Mouse (Mus musculus) forebrain, embryonic 15.5 days (tissue): Measurements from ENCODE around the gene Oxct2a. TPM values are rescaled to one million over a fixed set of nuclear protein-coding genes. Genes with fewer than 3 reads are reported as not detected.
"Not testable (repeated sequence)": the region's sequence is repeated elsewhere in the genome, so short reads cannot be mapped to it uniquely, and the experiment has no call there.

Experiments used
- ATAC-seq: fragments of 200-750 bp; cut with Nextera tagmentation; replicated peaks from 2 replicates; pipeline ENCODE4 v1.8.0; 2017; ENCODE audit warnings: mild to moderate bottlenecking, moderate TSS enrichment, moderate library complexity
- H3K27ac ChIP-seq: fragments of 300-500 bp; sonication (generic); replicated peaks from 2 replicates; pipeline ENCODE4 v1.5.1; 2015; ENCODE audit warnings: mild to moderate bottlenecking, inconsistent platforms
- H3K27me3 ChIP-seq: fragments of 300-500 bp; sonication (generic); 2 replicates; pipeline ENCODE4 v1.6.1; 2015; ENCODE audit warnings: inconsistent platforms
- H3K36me3 ChIP-seq: fragments of 300-500 bp; sonication (generic); 2 replicates; pipeline ENCODE4 v1.6.1; 2015; ENCODE audit warnings: mild to moderate bottlenecking, inconsistent platforms
- H3K4me1 ChIP-seq: fragments of 300-500 bp; sonication (generic); 2 replicates; pipeline ENCODE4 v1.6.1; 2015; ENCODE audit warnings: inconsistent platforms
- H3K4me2 ChIP-seq: fragments of 300-500 bp; sonication (generic); replicated peaks from 2 replicates; pipeline ENCODE4 v1.6.1; 2015; ENCODE audit warnings: mild to moderate bottlenecking, inconsistent platforms
- H3K4me3 ChIP-seq: fragments of 300-500 bp; sonication (generic); 2 replicates; pipeline ENCODE4 v1.5.1; 2015; ENCODE audit warnings: mild to moderate bottlenecking, inconsistent platforms
- H3K9ac ChIP-seq: fragments of 300-500 bp; sonication (generic); replicated peaks from 2 replicates; pipeline ENCODE4 v1.6.1; 2015; ENCODE audit warnings: mild to moderate bottlenecking, inconsistent platforms
- H3K9me3 ChIP-seq: fragments of 300-500 bp; sonication (generic); 2 replicates; pipeline ENCODE4 v1.6.1; 2016; ENCODE audit warnings: inconsistent platforms
- WGBS: fragments of 180-500 bp; shearing (Covaris S2); methylation state at CpG from one replicate; pipeline ENCODE4 v1.1.7; 2015; ENCODE audit warnings: mixed read lengths; 5-methylcytosine and 5-hydroxymethylcytosine counted together
- polyA plus RNA-seq: library from polyadenylated mRNA; unstranded; fragments of >200 nt; fragmentation: Nextera tagmentation; extraction: Ambion mirVana; gene quantifications from 2 replicates; pipeline ENCODE4 v1.2.1, GENCODE M21; 2015

The Oxct2a gene
- polyA plus RNA-seq, 1 experiment from 2014 or later = not detected

- H3K27me3 ChIP-seq = peaks cover 6% of the 10 kb centered on the region
- no peak overlapping the region for H3K4me2 ChIP-seq
- no peak for ATAC-seq
- 70% methylated on average over 14 of the region's 14 CpGs for WGBS
- no peak overlapping the region for H3K9ac ChIP-seq
- H3K4me1 ChIP-seq = no peaks in the 10 kb centered on the region
- H3K27ac ChIP-seq = no peak overlapping the region
- no peaks in the 10 kb centered on the region for H3K36me3 ChIP-seq
- H3K9me3 ChIP-seq = no peaks in the 10 kb centered on the region
- H3K4me3 ChIP-seq = no peak overlapping the region
Measured at GRCm38 (mm10) chr4:123335796-123336585, 12.6 kb upstream of the Oxct2a start.

GRCm38 (mm10) chr4:123335244-123335643 lies 11.8 kb upstream of the Oxct2a start:
- H3K4me2 ChIP-seq, H3K4me1 ChIP-seq, H3K27ac ChIP-seq, H3K36me3 ChIP-seq, H3K9ac ChIP-seq, ATAC-seq, H3K4me3 ChIP-seq, H3K27me3 ChIP-seq, H3K9me3 ChIP-seq: not testable (repeated sequence)
- 84% methylated on average over 10 of the region's 10 CpGs for WGBS

GRCm38 (mm10) chr4:123334177-123334576 lies 10.7 kb upstream of the Oxct2a start:
- H3K4me1 ChIP-seq = no peaks in the 10 kb centered on the region
- 80% methylated on average over 3 of the region's 3 CpGs for WGBS
- no peak overlapping the region for H3K4me3 ChIP-seq
- H3K36me3 ChIP-seq = no peaks in the 10 kb centered on the region
- no peaks in the 10 kb centered on the region for H3K9me3 ChIP-seq
- H3K9ac ChIP-seq = no peak overlapping the region
- no peaks in the 10 kb centered on the region for H3K27me3 ChIP-seq
- no peak overlapping the region for H3K4me2 ChIP-seq
- no peak overlapping the region for H3K27ac ChIP-seq
- no peak for ATAC-seq

DNA sequence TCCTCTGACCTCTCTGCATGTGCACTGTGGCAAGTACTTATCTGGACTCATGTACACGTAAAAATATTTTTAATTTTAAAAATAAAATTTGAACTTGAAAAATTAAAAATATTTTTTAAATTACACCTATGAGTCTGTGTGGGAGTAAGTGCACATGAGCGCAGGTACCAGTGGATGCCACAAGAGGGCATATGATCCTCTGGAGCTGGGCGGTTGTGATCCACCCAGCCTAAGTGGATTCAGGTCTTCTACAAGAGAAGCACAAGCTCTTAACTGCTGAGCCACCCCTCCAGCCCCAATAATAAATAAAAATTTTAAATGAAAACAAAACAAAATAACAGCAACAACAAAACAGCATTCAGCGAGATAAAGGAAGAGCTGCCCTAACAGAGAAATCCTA lies 9.7 kb upstream of the Oxct2a start:
- no peak for ATAC-seq

DNA sequence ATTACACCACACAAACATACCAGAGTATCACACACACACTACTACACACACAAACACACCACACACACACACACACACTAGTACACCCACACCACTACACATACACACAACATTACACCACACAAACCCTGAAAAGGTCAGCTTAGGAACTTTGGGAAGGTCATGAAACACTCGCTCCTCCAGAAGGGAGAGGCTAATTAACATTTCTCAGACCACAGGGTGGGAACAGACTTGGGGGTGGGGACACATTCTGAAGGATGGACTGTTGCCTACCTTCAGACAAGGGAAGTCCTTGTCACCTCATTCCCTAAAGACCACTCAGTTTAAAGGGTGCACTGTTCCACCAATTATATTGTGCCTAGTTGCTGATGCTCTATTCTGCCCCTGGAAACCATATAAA lies 8.5 kb upstream of the Oxct2a start:
- H3K4me2 ChIP-seq, H3K9ac ChIP-seq, H3K4me1 ChIP-seq, H3K4me3 ChIP-seq, H3K27ac ChIP-seq, H3K9me3 ChIP-seq, H3K36me3 ChIP-seq, ATAC-seq, H3K27me3 ChIP-seq: not testable (repeated sequence)
- WGBS = 60% methylated on average over 1 of the region's 1 CpGs

More for the DNA sequence above, 9.7 kb upstream of the Oxct2a start:
- Histone ChIP-seq H3K4me1 (no peaks in the 10 kb centered on the region), H3K36me3 (no peaks in the 10 kb centered on the region), H3K9me3 (no peaks in the 10 kb centered on the region), H3K4me2 (no peak overlapping the region), H3K27ac (no peak overlapping the region), H3K9ac (no peak overlapping the region), H3K27me3 (no peaks in the 10 kb centered on the region), H3K4me3 (no peak overlapping the region)
- 94% methylated on average over 4 of the region's 4 CpGs for WGBS

DNA sequence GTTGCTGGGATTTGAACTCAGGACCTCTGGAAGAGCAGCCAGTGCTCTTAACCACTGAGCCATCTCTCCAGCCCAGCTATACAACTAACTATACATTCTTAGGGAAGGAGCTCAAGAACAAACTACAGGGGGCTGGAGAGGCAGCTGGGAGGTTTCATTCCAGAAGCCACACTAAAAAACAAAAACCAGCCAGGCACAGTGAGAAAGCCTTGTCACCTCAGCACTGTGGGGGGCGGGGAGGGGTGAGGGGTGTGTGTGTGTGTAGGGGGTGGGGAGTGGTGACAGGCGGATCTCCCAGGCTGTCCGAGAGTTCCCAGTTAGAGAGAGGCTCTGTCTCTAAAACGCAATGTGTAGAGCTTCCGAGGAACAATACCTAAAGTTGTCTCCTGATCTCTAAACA lies 7.9 kb upstream of the Oxct2a start:
- Histone ChIP-seq H3K27ac (no peak overlapping the region), H3K9ac (no peak overlapping the region), H3K4me1 (no peaks in the 10 kb centered on the region), H3K36me3 (no peaks in the 10 kb centered on the region), H3K27me3 (no peaks in the 10 kb centered on the region), H3K4me3 (no peak overlapping the region), H3K4me2 (no peak overlapping the region), H3K9me3 (no peaks in the 10 kb centered on the region)
- 60% methylated on average over 5 of the region's 5 CpGs for WGBS
- no peak for ATAC-seq

DNA sequence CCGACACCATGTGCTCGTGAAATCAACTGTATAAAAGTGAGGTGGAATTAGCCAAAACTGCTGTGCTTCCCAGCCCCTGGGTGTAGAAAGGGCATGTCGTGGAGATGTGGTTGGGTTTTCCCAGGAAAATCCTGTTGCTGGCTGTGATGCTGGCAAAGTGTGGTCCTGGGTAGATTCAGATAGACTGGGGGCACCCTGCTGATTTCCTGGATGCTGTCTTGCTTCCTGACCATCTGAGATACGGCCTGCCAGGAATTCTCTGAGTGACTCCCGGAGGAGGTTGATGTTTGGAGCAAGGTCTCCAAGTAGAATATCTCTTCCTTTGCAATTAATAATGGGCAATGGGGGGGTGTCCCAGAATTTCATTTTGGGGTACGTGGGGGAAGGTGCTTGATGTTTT lies 5.5 kb upstream of the Oxct2a start:
- Histone ChIP-seq H3K27ac (no peak overlapping the region), H3K36me3 (no peaks in the 10 kb centered on the region), H3K27me3 (no peaks in the 10 kb centered on the region), H3K4me2 (no peak overlapping the region), H3K9me3 (no peaks in the 10 kb centered on the region), H3K4me1 (no peaks in the 10 kb centered on the region), H3K4me3 (no peak overlapping the region), H3K9ac (no peak overlapping the region)
- WGBS = 73% methylated on average over 6 of the region's 6 CpGs
- ATAC-seq = no peak

GRCm38 (mm10) chr4:123327630-123328029 lies 4.2 kb upstream of the Oxct2a start:
- no peaks in the 10 kb centered on the region for H3K36me3 ChIP-seq
- no peak overlapping the region for H3K4me3 ChIP-seq

DNA sequence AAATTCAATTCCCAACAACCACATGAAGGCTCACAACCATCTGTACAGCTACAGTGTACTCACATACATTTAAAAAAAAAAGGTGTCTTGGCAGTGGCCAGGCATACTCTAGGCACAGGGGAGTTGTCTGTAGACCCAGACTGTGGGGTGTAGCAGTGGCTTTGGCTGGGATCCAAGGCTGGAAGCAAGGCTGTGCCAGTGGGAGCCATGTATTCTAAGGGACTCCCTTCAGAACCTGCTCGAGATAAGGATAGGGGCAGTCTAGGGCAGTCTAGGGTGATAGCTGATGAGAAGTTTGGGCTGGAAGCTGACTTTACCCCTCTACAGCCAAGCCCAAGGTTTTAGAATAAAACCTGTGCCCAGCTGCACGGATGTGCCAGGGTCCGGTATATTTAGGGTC lies 2.7 kb upstream of the Oxct2a start:
- Histone ChIP-seq H3K27me3 (peaks cover 13% of the 10 kb centered on the region; the same call in 1 of the 2 replicates), H3K27ac (no peak overlapping the region), H3K4me1 (no peaks in the 10 kb centered on the region), H3K4me3 (no peak overlapping the region), H3K4me2 (no peak overlapping the region), H3K9ac (no peak overlapping the region), H3K36me3 (no peaks in the 10 kb centered on the region), H3K9me3 (no peaks in the 10 kb centered on the region)
- 77% methylated on average over 3 of the region's 3 CpGs for WGBS
- ATAC-seq = no peak

More at GRCm38 (mm10) chr4:123327630-123328029, 4.2 kb upstream of the Oxct2a start:
- no peak for ATAC-seq
- 53% methylated on average over 3 of the region's 3 CpGs for WGBS
- H3K4me1 ChIP-seq = no peaks in the 10 kb centered on the region
- H3K27me3 ChIP-seq = peaks cover 7% of the 10 kb centered on the region; the same call in 1 of the 2 replicates
- H3K9me3 ChIP-seq = no peaks in the 10 kb centered on the region
- H3K9ac ChIP-seq = no peak overlapping the region
- no peak overlapping the region for H3K4me2 ChIP-seq
- no peak overlapping the region for H3K27ac ChIP-seq

DNA sequence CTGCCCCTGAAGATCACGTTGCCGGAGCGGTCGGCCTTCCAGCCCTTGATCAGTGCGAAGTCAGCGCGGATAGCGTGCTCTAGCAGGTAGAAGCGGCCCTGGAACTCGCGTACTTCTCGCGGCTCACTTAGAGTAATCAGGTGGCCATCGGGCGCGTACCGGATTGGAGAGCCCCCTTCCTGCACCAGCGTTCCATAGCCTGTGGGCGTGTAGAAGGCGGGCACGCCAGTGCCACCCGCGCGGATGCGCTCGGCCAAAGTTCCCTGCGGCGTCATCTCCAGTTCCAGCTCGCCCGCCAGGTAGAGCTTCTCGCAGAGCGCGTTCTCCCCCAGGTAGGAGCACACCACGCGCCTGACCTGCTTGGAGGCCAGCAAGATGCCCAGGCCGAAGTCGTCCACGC lies 524 bp downstream of the Oxct2a start:
- H3K27ac ChIP-seq, H3K4me1 ChIP-seq, H3K9me3 ChIP-seq, H3K36me3 ChIP-seq, H3K9ac ChIP-seq: not testable (repeated sequence)
- Histone ChIP-seq H3K27me3 (peaks cover 13% of the 10 kb centered on the region; the same call in 1 of the 2 replicates), H3K4me2 (peak overlapping the region; percentile 37), H3K4me3 (peak overlapping the region; percentile 27)
- peak; percentile 51; the same call in 1 of the 2 replicates for ATAC-seq
- 13% methylated on average over 21 of the region's 38 CpGs for WGBS

DNA sequence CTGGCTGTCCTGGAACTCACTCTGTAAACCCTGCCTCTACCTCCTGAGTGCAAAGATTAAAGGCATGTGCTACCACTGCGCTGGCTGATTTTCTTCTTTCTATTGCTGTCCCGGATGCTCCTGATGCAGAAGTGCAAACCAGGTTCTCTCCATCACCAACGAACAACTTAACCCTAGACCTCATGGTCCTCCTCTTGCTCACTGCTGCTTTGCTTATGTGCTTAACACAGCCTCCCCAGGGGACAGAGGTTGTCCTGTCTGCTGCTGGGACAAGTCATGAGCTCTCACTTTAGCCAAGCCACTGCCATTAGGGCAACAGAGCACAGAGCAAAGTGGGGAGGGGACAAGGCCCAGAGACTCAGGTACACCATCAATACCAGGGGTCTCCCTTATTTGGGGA lies 8.9 kb downstream of the Oxct2a start:
- H3K36me3 ChIP-seq = no peaks in the 10 kb centered on the region
- H3K4me2 ChIP-seq = no peak overlapping the region
- ATAC-seq = no peak
- WGBS = 92% methylated on average over 3 of the region's 3 CpGs
- H3K27me3 ChIP-seq = no peaks in the 10 kb centered on the region
- H3K9me3 ChIP-seq = no peaks in the 10 kb centered on the region
- no peak overlapping the region for H3K4me3 ChIP-seq
- no peak overlapping the region for H3K9ac ChIP-seq
- no peaks in the 10 kb centered on the region for H3K4me1 ChIP-seq
- H3K27ac ChIP-seq = no peak overlapping the region

DNA sequence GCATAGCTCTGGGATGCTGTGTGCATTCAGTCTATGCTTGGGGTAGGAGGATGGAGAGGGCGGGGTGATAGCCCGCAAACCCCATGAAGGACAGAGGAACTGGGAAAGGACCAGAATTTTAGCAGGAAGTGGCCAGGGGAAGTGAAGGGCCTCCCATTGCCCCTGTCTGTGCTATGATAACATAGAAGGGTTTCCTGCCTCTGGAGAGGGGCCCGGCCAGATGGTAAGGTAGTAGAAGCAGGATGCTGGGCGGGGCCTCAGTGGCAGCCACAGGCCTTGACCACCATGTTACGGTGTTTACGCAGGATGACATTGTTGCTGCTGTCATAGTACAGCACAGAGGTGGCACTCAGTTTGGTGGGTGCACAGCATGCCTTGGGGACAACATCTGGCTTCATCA lies 10.4 kb downstream of the Oxct2a start:
- H3K4me1 ChIP-seq = no peaks in the 10 kb centered on the region
- H3K4me3 ChIP-seq = no peak overlapping the region
- H3K9me3 ChIP-seq = no peaks in the 10 kb centered on the region
- H3K27me3 ChIP-seq = no peaks in the 10 kb centered on the region
- ATAC-seq = no peak
- H3K4me2 ChIP-seq = no peak overlapping the region
- WGBS = 90% methylated on average over 6 of the region's 6 CpGs
- no peaks in the 10 kb centered on the region for H3K36me3 ChIP-seq
- no peak overlapping the region for H3K9ac ChIP-seq
- H3K27ac ChIP-seq = no peak overlapping the region

DNA sequence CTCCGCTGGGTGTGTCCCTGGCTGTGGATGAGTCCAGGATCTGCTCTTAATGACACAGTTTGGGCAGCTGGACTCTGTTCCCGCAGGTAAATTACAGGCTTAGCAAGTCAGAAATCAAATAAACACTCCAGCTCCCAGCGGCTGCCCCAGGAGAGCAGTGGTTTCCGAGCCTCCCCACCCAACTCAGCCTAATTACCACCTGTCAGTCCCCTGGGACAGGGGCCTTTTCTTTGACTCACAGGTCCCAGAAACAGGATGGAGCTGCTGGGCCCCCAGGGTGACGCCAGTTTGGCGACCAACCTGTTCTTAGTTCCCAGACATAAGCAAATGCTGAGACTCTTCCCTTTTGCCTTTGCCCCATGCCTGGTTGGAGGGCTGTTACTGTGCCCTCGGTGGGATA lies 11.6 kb downstream of the Oxct2a start:
- Histone ChIP-seq H3K36me3 (no peaks in the 10 kb centered on the region), H3K4me2 (no peak overlapping the region), H3K9me3 (no peaks in the 10 kb centered on the region), H3K27ac (no peak overlapping the region), H3K27me3 (no peaks in the 10 kb centered on the region), H3K4me1 (no peaks in the 10 kb centered on the region), H3K4me3 (no peak overlapping the region), H3K9ac (no peak overlapping the region)
- 88% methylated on average over 7 of the region's 7 CpGs for whole genome bisulfite sequencing
- no peak for ATAC-seq
